ENCODE assay signal across 1 mouse cellular context in the genomic region with DNA sequence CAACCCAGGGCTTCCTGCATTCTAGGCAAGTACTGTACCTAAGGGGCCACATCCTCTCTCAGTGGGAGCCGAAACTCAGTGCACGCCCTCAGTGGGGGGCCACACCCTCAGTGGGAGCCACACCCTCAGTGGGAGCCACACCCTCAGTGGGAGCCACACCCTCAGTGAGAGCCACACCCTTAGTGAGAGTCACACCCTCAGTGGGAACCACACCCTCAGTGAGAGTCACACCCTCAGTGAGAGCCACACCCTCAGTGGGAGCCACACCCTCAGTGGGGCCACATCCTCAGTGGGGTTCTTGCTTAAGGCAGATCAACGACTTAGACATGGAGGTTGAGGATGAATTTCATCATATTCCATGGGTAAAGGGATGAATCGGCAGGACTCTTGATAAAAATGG.
TF ChIP-seq lines count a peak whose summit lies in the region.

No protein-coding gene starts in this region.

TF ChIP-seq in MEL, 35 proteins besides CTCF, POLR2A, EP300 and RAD21 (continued from another document):
- TF ChIP-seq ZC3H11A (IDR thresholded peaks at IDR 0.05; ENCODE audit: low read depth, low read length), result no peak
